Mouse (Mus musculus): ENCODE results near the gene Adam12. TPM values are rescaled to one million over a fixed set of nuclear protein-coding genes. Genes with fewer than 3 reads are reported as not detected.

The Adam12 gene
- total RNA-seq, 2 experiments from 2014 or later = 14.3 to 15.3 TPM

GRCm38 (mm10) chr7:134088548-134089347, 143.2 kb downstream of the Adam12 start:
- intact Hi-C loops (cut with DNase I) = no loop called here
- no peak for DNase-seq

- intact Hi-C loops (cut with DNase I) = no loop called here
- no peak for DNase-seq
Observed at GRCm38 (mm10) chr7:134085396-134085795, 146.6 kb downstream of the Adam12 start.

- intact Hi-C loops (cut with DNase I) = no loop called here
- no peak for DNase-seq
Observed at GRCm38 (mm10) chr7:134084926-134085325, 147.0 kb downstream of the Adam12 start.

GRCm38 (mm10) chr7:134081307-134082072, 150.5 kb downstream of the Adam12 start:
- intact Hi-C loops (cut with DNase I) = no loop called here
- DNase-seq = no peak

GRCm38 (mm10) chr7:134079980-134080725, 151.8 kb downstream of the Adam12 start:
- DNase-seq = peak; percentile 31
- intact Hi-C loops (cut with DNase I) = no loop called here

- intact Hi-C loops (cut with DNase I) = no loop called here
- DNase-seq = no peak
Observed at GRCm38 (mm10) chr7:134077684-134078083, 154.3 kb downstream of the Adam12 start.

GRCm38 (mm10) chr7:134073011-134073410, 158.9 kb downstream of the Adam12 start:
- no peak for DNase-seq
- intact Hi-C loops (cut with DNase I) = no loop called here

GRCm38 (mm10) chr7:134071153-134071885, 160.6 kb downstream of the Adam12 start:
- intact Hi-C loops (cut with DNase I) = no loop called here
- no peak for DNase-seq

GRCm38 (mm10) chr7:134062629-134063028, 169.3 kb downstream of the Adam12 start:
- no peak for DNase-seq
- intact Hi-C loops (cut with DNase I) = no loop called here

- no peak for DNase-seq
- intact Hi-C loops (cut with DNase I) = no loop called here
Observed at GRCm38 (mm10) chr7:134052486-134052885, 179.5 kb downstream of the Adam12 start.

- intact Hi-C loops (cut with DNase I) = no loop called here
- no peak for DNase-seq
Observed at GRCm38 (mm10) chr7:134050371-134050770, 181.6 kb downstream of the Adam12 start.

- DNase-seq = no peak
- intact Hi-C loops (cut with DNase I) = no loop called here
Observed at GRCm38 (mm10) chr7:134046376-134046775, 185.6 kb downstream of the Adam12 start.

GRCm38 (mm10) chr7:134043576-134043975, 188.4 kb downstream of the Adam12 start:
- intact Hi-C loops (cut with DNase I) = no loop called here
- no peak for DNase-seq

- intact Hi-C loops (cut with DNase I) = no loop called here
- no peak for DNase-seq
Observed at GRCm38 (mm10) chr7:134042614-134043013, 189.3 kb downstream of the Adam12 start.

GRCm38 (mm10) chr7:134033939-134034338, 198.0 kb downstream of the Adam12 start:
- DNase-seq = no peak
- intact Hi-C loops (cut with DNase I) = no loop called here

GRCm38 (mm10) chr7:134032959-134033366, 199.0 kb downstream of the Adam12 start:
- intact Hi-C loops (cut with DNase I) = no loop called here
- no peak for DNase-seq

GRCm38 (mm10) chr7:134031787-134032186, 200.2 kb downstream of the Adam12 start:
- intact Hi-C loops (cut with DNase I) = no loop called here

GRCm38 (mm10) chr7:134031256-134031655, 200.7 kb downstream of the Adam12 start:
- intact Hi-C loops (cut with DNase I) = no loop called here
- no peak for DNase-seq

More at GRCm38 (mm10) chr7:134031787-134032186, 200.2 kb downstream of the Adam12 start:
- DNase-seq = no peak

GRCm38 (mm10) chr7:134028281-134028830, 203.6 kb downstream of the Adam12 start:
- intact Hi-C loops (cut with DNase I) = no loop called here
- no peak for DNase-seq

GRCm38 (mm10) chr7:134027020-134027415, 204.9 kb downstream of the Adam12 start:
- intact Hi-C loops (cut with DNase I) = no loop called here
- no peak for DNase-seq
